Mouse (Mus musculus) C2C12 (cell line): ENCODE data around the gene Tmprss4. TPM values are rescaled to one million over a fixed set of nuclear protein-coding genes. Genes with fewer than 3 reads are reported as not detected.

Experiments used
- H3K27me3 ChIP-seq: one replicate; pipeline ENCODE4 v1.6.1; 2011; ENCODE audit not compliant: control insufficient read depth, insufficient read depth, insufficient read length
- H3K36me3 ChIP-seq: one replicate; pipeline ENCODE4 v1.6.1; 2011; ENCODE audit not compliant: control insufficient read depth, insufficient read depth
- H3K4me3 ChIP-seq: one replicate; pipeline ENCODE4 v1.5.1; 2011; ENCODE audit warnings: mild to moderate bottlenecking, control low read depth; ENCODE audit not compliant: poor library complexity, insufficient read depth, severe bottlenecking
- H3K79me2 ChIP-seq: one replicate; pipeline ENCODE4 v1.6.1; 2011; ENCODE audit not compliant: control insufficient read depth, insufficient read depth
- H3K79me3 ChIP-seq: one replicate; pipeline ENCODE4 v1.6.1; 2011; ENCODE audit warnings: low read depth, control low read depth
- H3ac ChIP-seq: one replicate; pipeline ENCODE3; 2011; ENCODE audit warnings: low read depth; ENCODE audit not compliant: control insufficient read depth, insufficient read length
- CEBPB ChIP-seq: IDR thresholded peaks from one replicate; pipeline ENCODE4 v1.6.1; 2011; ENCODE audit warnings: low read depth, mild to moderate bottlenecking, control low read depth, moderate library complexity
- CTCF ChIP-seq: IDR thresholded peaks from one replicate; pipeline ENCODE4 v1.5.1; 2011; ENCODE audit not compliant: control insufficient read depth, insufficient read depth, insufficient read length
- FOSL1 ChIP-seq: IDR thresholded peaks from one replicate; pipeline ENCODE4 v1.8.0; 2011; ENCODE audit warnings: mild to moderate bottlenecking, low read length; ENCODE audit not compliant: poor library complexity, insufficient read depth, severe bottlenecking
- MAX ChIP-seq: IDR thresholded peaks from one replicate; pipeline ENCODE4 v1.6.1; 2011; ENCODE audit warnings: mild to moderate bottlenecking, control low read depth
- MYOD1 ChIP-seq: IDR thresholded peaks from one replicate; pipeline ENCODE4 v1.6.1; 2011; ENCODE audit warnings: low read depth; ENCODE audit not compliant: control insufficient read depth, insufficient read length
- MYOG ChIP-seq: IDR thresholded peaks from one replicate; pipeline ENCODE4 v1.6.1; 2011; ENCODE audit not compliant: control insufficient read depth, insufficient read length; ENCODE audit errors: extremely low read depth
- USF1 ChIP-seq: IDR thresholded peaks from one replicate; pipeline ENCODE4 v1.6.1; 2011; ENCODE audit warnings: low read depth, mild to moderate bottlenecking, control low read depth, moderate library complexity
- polyA plus RNA-seq: library from polyadenylated mRNA; unstranded; fragments of >200 nt; fragmentation: generic; extraction: Trizol; gene quantifications from one replicate; pipeline ENCODE4 v1.2.1, GENCODE M21; 2012; ENCODE audit warnings: missing spikeins

The Tmprss4 gene
- polyA plus RNA-seq, 1 experiment, result not detected

GRCm38 (mm10) chr9:45247536-45247935 lies 43.6 kb upstream of the Tmprss4 start:
- Histone ChIP-seq H3K27me3 (peaks cover 22% of the 10 kb centered on the region), H3K79me2 (no peaks in the 10 kb centered on the region), H3K79me3 (no peaks in the 10 kb centered on the region), H3K36me3 (no peaks in the 10 kb centered on the region), H3K4me3 (no peak overlapping the region), H3ac (no peak overlapping the region)
- no peak for TF ChIP-seq MYOG
- no peak for TF ChIP-seq MAX
- no peak for TF ChIP-seq CTCF
- no peak for TF ChIP-seq USF1
- TF ChIP-seq MYOD1, result no peak
- TF ChIP-seq CEBPB, result no peak
- TF ChIP-seq FOSL1, result no peak

- no peak overlapping the region for H3ac ChIP-seq
- H3K79me2 ChIP-seq, result no peaks in the 10 kb centered on the region
- no peaks in the 10 kb centered on the region for H3K36me3 ChIP-seq
- no peaks in the 10 kb centered on the region for H3K79me3 ChIP-seq
- no peak overlapping the region for H3K4me3 ChIP-seq
- H3K27me3 ChIP-seq, result peaks cover 17% of the 10 kb centered on the region
- TF ChIP-seq MAX (no peak), FOSL1 (no peak), MYOD1 (no peak), USF1 (no peak), CEBPB (no peak), MYOG (no peak)
These were observed 42.2 kb upstream of the Tmprss4 start for GRCm38 (mm10) chr9:45246060-45246459.

GRCm38 (mm10) chr9:45245432-45245831 lies 41.5 kb upstream of the Tmprss4 start:
- H3K27me3 ChIP-seq, result peaks cover 11% of the 10 kb centered on the region
- no peak overlapping the region for H3ac ChIP-seq
- H3K4me3 ChIP-seq, result no peak overlapping the region
- TF ChIP-seq CEBPB, result no peak
- TF ChIP-seq MAX, result no peak
- no peak for TF ChIP-seq MYOG
- no peak for TF ChIP-seq FOSL1
- TF ChIP-seq USF1, result no peak
- no peak for TF ChIP-seq MYOD1
- no peak for TF ChIP-seq CTCF
- no peaks in the 10 kb centered on the region for H3K79me2 ChIP-seq
- H3K36me3 ChIP-seq, result no peaks in the 10 kb centered on the region
- H3K79me3 ChIP-seq, result no peaks in the 10 kb centered on the region

GRCm38 (mm10) chr9:45241397-45241796 lies 37.5 kb upstream of the Tmprss4 start:
- Histone ChIP-seq H3K27me3 (peaks cover 4% of the 10 kb centered on the region), H3ac (no peak overlapping the region), H3K79me2 (no peaks in the 10 kb centered on the region), H3K36me3 (no peaks in the 10 kb centered on the region), H3K4me3 (no peak overlapping the region), H3K79me3 (no peaks in the 10 kb centered on the region)
- no peak for TF ChIP-seq CEBPB
- no peak for TF ChIP-seq MYOG
- TF ChIP-seq MAX, result no peak
- no peak for TF ChIP-seq CTCF
- no peak for TF ChIP-seq MYOD1
- TF ChIP-seq USF1, result no peak
- no peak for TF ChIP-seq FOSL1

- Histone ChIP-seq H3ac (no peak overlapping the region), H3K27me3 (no peaks in the 10 kb centered on the region), H3K4me3 (no peak overlapping the region), H3K36me3 (no peaks in the 10 kb centered on the region), H3K79me3 (no peaks in the 10 kb centered on the region), H3K79me2 (no peaks in the 10 kb centered on the region)
- TF ChIP-seq USF1, result no peak
- no peak for TF ChIP-seq CEBPB
- no peak for TF ChIP-seq MYOG
- TF ChIP-seq MYOD1, result no peak
- no peak for TF ChIP-seq MAX
- TF ChIP-seq FOSL1, result no peak
- TF ChIP-seq CTCF, result no peak
These were observed 32.9 kb upstream of the Tmprss4 start for GRCm38 (mm10) chr9:45236744-45237143.

GRCm38 (mm10) chr9:45235668-45236227 lies 31.9 kb upstream of the Tmprss4 start:
- H3K27me3 ChIP-seq, result peaks cover 6% of the 10 kb centered on the region
- no peaks in the 10 kb centered on the region for H3K79me2 ChIP-seq
- H3K79me3 ChIP-seq, result no peaks in the 10 kb centered on the region
- no peaks in the 10 kb centered on the region for H3K36me3 ChIP-seq
- no peak overlapping the region for H3ac ChIP-seq
- no peak for TF ChIP-seq MYOD1
- TF ChIP-seq MYOG, result no peak
- no peak for TF ChIP-seq USF1
- no peak for TF ChIP-seq CTCF
- TF ChIP-seq CEBPB, result no peak
- TF ChIP-seq MAX, result no peak
- no peak for TF ChIP-seq FOSL1
- H3K4me3 ChIP-seq, result no peak overlapping the region
